Mouse (Mus musculus) liver, postnatal 0 days (tissue): ENCODE data around the gene Tpo. TPM values are rescaled to one million over a fixed set of nuclear protein-coding genes. Genes with fewer than 3 reads are reported as not detected.

Source experiments
- ATAC-seq: fragments of 200-750 bp; cut with Nextera tagmentation; 2 replicates; pipeline ENCODE4 v1.8.0; 2017; ENCODE audit warnings: mild to moderate bottlenecking, moderate library complexity
- DNase-seq: peaks from one replicate; pipeline ENCODE4 v3.0.0-alpha.2; 2016
- H3K27ac ChIP-seq: fragments of 300-500 bp; sonication (generic); 2 replicates; pipeline ENCODE4 v1.5.1; 2014; ENCODE audit warnings: antibody characterized with exemption, moderate library complexity, mild to moderate bottlenecking, low read depth
- H3K27me3 ChIP-seq: fragments of 300-500 bp; sonication (generic); 2 replicates; pipeline ENCODE4 v1.6.1; 2014; ENCODE audit warnings: low read length, control low read depth, mixed read lengths; ENCODE audit not compliant: insufficient read depth
- H3K36me3 ChIP-seq: fragments of 300-500 bp; sonication (generic); replicated peaks from 2 replicates; pipeline ENCODE4 v1.6.1; 2014; ENCODE audit warnings: mild to moderate bottlenecking, control low read depth, low read length, moderate library complexity, mixed read lengths; ENCODE audit not compliant: insufficient read depth
- H3K4me1 ChIP-seq: fragments of 300-500 bp; sonication (generic); 2 replicates; pipeline ENCODE4 v1.6.1; 2014; ENCODE audit warnings: antibody characterized with exemption, mild to moderate bottlenecking, control low read depth; ENCODE audit not compliant: insufficient read depth
- H3K4me2 ChIP-seq: fragments of 300-500 bp; sonication (generic); 2 replicates; pipeline ENCODE4 v1.6.1; 2014; ENCODE audit warnings: low read depth, mild to moderate bottlenecking, low read length, moderate library complexity, mixed read lengths
- H3K4me3 ChIP-seq: fragments of 300-500 bp; sonication (generic); 2 replicates; pipeline ENCODE4 v1.5.1; 2014; ENCODE audit warnings: low read depth, low read length
- H3K9ac ChIP-seq: fragments of 300-500 bp; sonication (generic); replicated peaks from 2 replicates; pipeline ENCODE4 v1.6.1; 2014; ENCODE audit warnings: mild to moderate bottlenecking, moderate library complexity
- H3K9me3 ChIP-seq: fragments of 300-500 bp; sonication (generic); 2 replicates; pipeline ENCODE4 v1.6.1; 2016; ENCODE audit warnings: mild to moderate bottlenecking, control low read depth, low read length, mixed read lengths
- CTCF ChIP-seq: sonication (generic); IDR thresholded peaks from 2 replicates; pipeline ENCODE4 v1.5.1; 2016; ENCODE audit warnings: antibody characterized with exemption, low read depth
- EP300 ChIP-seq: IDR thresholded peaks from 2 replicates; pipeline ENCODE4 v1.6.1; 2016; ENCODE audit warnings: antibody characterized with exemption, low read depth, mild to moderate bottlenecking
- WGBS: fragments of 180-500 bp; shearing (Covaris S2); extraction: QIAGEN DNeasy Blood & Tissue Kit; methylation state at CpG from one replicate; pipeline ENCODE4 v1.1.7; 2014; ENCODE audit not compliant: insufficient replicate concordance; 5-methylcytosine and 5-hydroxymethylcytosine counted together
- polyA plus RNA-seq: library from polyadenylated mRNA; unstranded; fragments of >200 nt; fragmentation: Nextera tagmentation; extraction: Ambion mirVana; gene quantifications from 2 replicates; pipeline ENCODE4 v1.2.1, GENCODE M21; 2015

Tpo gene
- polyA plus RNA-seq, 1 experiment from 2014 or later: not detected

DNA sequence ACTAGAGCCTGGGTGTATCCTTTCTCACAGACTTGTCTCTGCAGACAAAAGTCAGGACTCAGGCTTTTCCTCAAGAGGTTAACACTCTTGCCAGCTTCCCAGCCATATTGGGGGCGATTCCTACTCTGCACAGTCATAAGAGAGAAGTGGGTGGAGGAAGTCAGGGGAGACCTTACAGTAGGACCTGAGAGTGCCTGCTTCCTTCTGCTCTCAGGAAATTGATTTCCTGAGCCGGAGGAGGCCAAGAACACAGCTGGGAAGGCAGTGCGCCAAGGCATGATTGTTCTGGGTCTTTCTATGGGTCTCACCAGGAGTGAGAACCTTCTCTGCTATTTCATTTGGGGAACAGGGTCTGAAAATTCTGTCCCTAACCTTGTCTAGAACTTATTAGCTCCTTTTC, 48.5 kb downstream of the Tpo start:
- DNase-seq: no peak
- no peak for TF ChIP-seq EP300
- TF ChIP-seq CTCF: no peak
- Histone ChIP-seq H3K4me2 (no peak overlapping the region), H3K27me3 (no peaks in the 10 kb centered on the region), H3K27ac (no peak overlapping the region), H3K9me3 (no peaks in the 10 kb centered on the region), H3K36me3 (no peaks in the 10 kb centered on the region), H3K9ac (no peak overlapping the region), H3K4me1 (no peaks in the 10 kb centered on the region), H3K4me3 (no peak overlapping the region)
- 34% methylated on average over 3 of the region's 3 CpGs for WGBS
- ATAC-seq: no peak

DNA sequence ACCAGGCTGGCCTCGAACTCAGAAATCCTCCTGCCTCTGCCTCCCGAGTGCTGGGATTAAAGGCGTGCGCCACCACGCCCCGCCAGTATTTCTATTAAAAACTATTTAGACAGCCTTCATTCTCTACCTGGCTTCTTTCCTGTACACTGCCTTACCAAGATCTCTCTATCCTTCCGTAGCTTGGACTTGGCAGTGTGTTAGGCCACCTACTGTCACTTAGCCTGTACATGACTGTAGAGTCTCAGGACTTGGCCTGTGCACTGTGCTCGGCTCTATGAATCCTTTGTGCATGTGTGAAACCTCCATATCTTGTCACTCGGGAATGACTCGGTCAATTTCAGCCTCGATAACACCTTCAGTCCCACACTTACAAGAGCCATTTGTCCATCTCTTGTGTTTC, 55.4 kb downstream of the Tpo start:
- Histone ChIP-seq H3K4me2 (no peak overlapping the region), H3K9ac (no peak overlapping the region), H3K27me3 (no peaks in the 10 kb centered on the region), H3K27ac (no peak overlapping the region), H3K4me3 (no peak overlapping the region), H3K36me3 (no peaks in the 10 kb centered on the region), H3K9me3 (no peaks in the 10 kb centered on the region), H3K4me1 (no peaks in the 10 kb centered on the region)
- WGBS: 85% methylated on average over 10 of the region's 11 CpGs
- TF ChIP-seq CTCF (no peak), EP300 (no peak)
- DNase-seq (no peak), ATAC-seq (no peak)

DNA sequence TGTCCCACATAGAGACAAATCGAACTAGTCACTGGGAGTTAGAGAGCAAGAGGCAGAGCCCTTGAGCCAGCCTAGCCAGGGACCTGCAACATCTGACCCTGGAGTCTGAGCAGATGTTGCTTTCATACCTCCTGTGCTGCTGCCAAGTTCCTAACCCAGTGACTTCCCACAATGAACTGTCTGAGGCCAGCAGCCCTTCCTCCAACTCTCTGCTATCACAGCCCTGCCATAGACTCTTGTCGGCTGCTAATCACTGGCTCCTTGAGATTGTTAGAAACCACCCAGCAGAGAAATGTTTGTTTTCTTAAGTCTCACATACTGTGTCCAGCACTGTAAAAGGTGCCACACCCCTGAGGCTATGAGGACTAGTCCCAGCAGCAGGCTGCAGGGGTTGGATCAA, 56.1 kb downstream of the Tpo start:
- no peak overlapping the region for H3K4me2 ChIP-seq
- TF ChIP-seq EP300: no peak
- TF ChIP-seq CTCF: no peak
- H3K27me3 ChIP-seq: no peaks in the 10 kb centered on the region
- no peaks in the 10 kb centered on the region for H3K9me3 ChIP-seq
- no peak overlapping the region for H3K9ac ChIP-seq
- DNase-seq (no peak), ATAC-seq (no peak)
- H3K4me3 ChIP-seq: no peak overlapping the region
- H3K27ac ChIP-seq: no peak overlapping the region
- 49% methylated on average over 2 of the region's 2 CpGs for WGBS
- no peaks in the 10 kb centered on the region for H3K36me3 ChIP-seq
- H3K4me1 ChIP-seq: no peaks in the 10 kb centered on the region

DNA sequence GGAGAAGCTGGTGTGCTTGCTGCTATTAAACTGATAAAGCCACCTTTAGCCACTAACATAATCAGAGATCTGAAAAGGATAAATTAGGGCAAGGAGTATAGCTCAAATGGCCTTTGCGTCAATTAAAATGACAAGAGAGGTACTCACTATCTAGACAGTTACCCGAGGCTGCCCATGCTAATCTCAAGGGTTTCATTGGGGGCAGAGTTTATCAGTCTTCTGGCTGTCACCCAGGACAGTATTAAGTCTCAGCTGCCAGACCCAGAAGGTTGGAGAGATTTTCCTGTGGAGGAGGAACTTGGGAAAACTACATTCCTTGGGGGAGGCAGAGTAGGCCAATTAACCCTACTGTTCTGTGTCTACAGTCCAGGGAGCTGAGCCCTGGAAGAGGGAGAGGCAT, 63.1 kb downstream of the Tpo start:
- H3K27me3 ChIP-seq: no peaks in the 10 kb centered on the region
- 54% methylated on average over 2 of the region's 2 CpGs for WGBS
- no peak overlapping the region for H3K4me3 ChIP-seq
- H3K9ac ChIP-seq: no peak overlapping the region
- no peak for DNase-seq
- H3K36me3 ChIP-seq: no peaks in the 10 kb centered on the region
- no peak overlapping the region for H3K27ac ChIP-seq
- TF ChIP-seq EP300: no peak
- TF ChIP-seq CTCF: no peak
- H3K9me3 ChIP-seq: no peaks in the 10 kb centered on the region
- no peak overlapping the region for H3K4me2 ChIP-seq
- ATAC-seq: no peak
- no peaks in the 10 kb centered on the region for H3K4me1 ChIP-seq

DNA sequence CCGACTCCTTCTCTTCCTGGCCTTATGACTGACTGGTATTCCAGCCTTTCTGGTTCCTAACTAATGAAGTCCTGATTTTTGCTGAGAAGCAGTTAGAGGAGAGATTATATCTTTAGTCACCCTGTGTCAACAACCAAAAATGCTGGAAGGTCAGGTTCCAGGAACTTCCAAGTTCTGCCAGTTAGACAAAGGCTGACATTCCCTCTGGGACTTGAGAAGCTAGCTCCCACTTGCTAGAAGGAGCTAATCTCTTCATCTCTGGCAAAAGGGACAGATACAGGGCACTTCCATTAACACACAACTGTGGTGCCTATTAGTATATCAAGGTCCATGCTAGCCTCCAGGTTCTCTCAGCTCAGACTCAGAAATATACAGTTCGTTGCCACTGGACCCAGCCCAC, 64.6 kb downstream of the Tpo start:
- Histone ChIP-seq H3K36me3 (no peaks in the 10 kb centered on the region), H3K27ac (no peak overlapping the region)

DNA sequence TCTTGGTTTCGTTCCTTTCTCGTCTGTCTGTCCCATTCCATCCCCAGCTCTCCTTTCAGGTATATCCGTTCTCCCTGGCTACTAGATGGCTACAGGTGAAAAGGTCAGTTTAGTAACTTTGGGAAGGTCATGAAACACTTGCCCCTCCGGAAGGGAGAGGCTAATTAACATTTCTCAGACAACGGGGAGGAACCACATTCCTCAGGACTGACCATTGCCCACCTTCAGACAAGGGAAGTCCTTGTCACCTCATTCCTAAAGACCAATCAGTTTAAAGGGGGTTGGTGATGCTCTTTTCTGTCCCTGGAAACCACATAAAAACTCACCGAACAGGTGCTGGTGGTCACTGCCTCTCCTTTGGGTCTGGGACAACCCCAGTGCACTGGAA, 70.3 kb downstream of the Tpo start:
- no peaks in the 10 kb centered on the region for H3K27me3 ChIP-seq
- H3K9ac ChIP-seq: no peak overlapping the region
- no peaks in the 10 kb centered on the region for H3K36me3 ChIP-seq
- no peaks in the 10 kb centered on the region for H3K4me1 ChIP-seq
- H3K27ac ChIP-seq: no peak overlapping the region
- ATAC-seq (no peak), DNase-seq (no peak)
- H3K4me3 ChIP-seq: no peak overlapping the region
- 42% methylated on average over 6 of the region's 6 CpGs for WGBS
- H3K9me3 ChIP-seq: no peaks in the 10 kb centered on the region
- TF ChIP-seq EP300 (no peak), CTCF (no peak)
- H3K4me2 ChIP-seq: no peak overlapping the region

More for the DNA sequence above, 64.6 kb downstream of the Tpo start:
- Histone ChIP-seq H3K4me3 (no peak overlapping the region), H3K4me1 (no peaks in the 10 kb centered on the region), H3K27me3 (no peaks in the 10 kb centered on the region), H3K9ac (no peak overlapping the region), H3K4me2 (no peak overlapping the region), H3K9me3 (no peaks in the 10 kb centered on the region)
- WGBS: 68% methylated on average over 2 of the region's 2 CpGs
- ATAC-seq (no peak), DNase-seq (no peak)
- TF ChIP-seq CTCF (no peak), EP300 (no peak)

DNA sequence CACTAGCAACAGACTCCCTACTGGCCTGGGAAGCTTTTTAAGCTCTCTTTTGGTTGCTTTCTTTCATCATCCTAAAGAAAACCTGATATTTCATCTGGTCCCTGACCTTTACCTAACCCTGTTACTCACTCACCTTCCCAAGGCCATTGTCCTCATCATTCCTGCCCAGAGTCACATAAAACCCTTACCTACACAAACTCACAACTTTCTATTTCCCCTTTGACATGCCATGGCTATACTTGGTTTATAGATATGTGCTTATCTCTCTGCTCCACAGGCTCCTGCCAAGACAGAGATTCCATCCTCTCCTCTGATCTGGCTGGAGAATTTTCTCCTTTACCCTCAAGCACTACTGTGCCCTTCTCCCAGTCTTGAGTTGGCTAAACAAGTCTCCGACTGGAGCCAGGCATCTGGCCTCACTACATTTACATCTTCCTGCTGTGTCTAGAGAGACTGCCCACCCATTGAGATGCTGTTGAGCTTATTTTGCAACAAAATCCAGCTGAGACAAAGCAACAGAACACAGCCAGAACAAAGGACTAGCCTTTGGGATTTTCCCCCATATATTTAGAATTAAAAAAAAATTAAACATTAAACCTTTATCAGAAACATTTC, 70.8 kb downstream of the Tpo start:
- no peak overlapping the region for H3K4me2 ChIP-seq
- TF ChIP-seq EP300: no peak
- TF ChIP-seq CTCF: no peak
- WGBS: 27% methylated on average over 1 of the region's 1 CpGs
- H3K4me1 ChIP-seq: no peaks in the 10 kb centered on the region
- no peak overlapping the region for H3K4me3 ChIP-seq
- no peaks in the 10 kb centered on the region for H3K9me3 ChIP-seq
- no peak overlapping the region for H3K27ac ChIP-seq
- H3K27me3 ChIP-seq: no peaks in the 10 kb centered on the region
- DNase-seq (no peak), ATAC-seq (no peak)
- H3K36me3 ChIP-seq: no peaks in the 10 kb centered on the region
- no peak overlapping the region for H3K9ac ChIP-seq
